Mouse (Mus musculus): ENCODE data around the gene D11Wsu47e.

D11Wsu47e gene

DNA sequence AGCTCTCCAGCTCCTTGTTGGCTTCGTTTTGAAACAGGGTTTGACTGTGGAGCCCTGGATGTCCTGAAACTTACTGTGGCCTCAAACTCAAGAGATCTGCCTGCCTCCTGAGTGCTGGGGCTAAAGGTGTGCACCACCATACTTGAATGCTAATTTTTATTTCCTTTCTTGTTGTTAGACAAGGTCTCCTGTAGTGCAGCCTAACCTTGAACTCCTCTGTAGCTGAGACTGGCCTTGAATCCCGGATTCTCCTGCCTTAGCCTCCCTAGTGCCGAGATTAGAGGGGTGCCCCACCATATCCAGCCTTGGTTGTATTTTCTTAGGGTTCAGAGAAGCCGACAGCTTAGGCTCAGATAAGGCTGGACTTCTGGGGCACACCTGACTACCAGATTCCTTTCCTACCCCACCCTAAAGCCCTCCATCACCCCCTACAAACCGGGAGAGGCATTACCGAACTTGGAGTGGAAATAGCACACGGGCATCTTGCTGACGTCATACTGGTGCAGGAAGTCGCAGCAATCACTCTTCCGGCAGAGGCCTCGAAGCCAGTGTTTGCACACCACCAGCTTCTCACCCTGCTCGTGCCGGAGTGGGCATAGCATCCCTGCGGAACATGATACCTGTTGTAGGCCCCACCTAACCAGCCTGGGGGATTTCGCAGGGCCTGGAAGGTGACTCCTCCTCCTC is 21.9 kb downstream of the D11Wsu47e start:
- no peak for DNase-seq (ENCODE audit: low spot score in 2 of 2)

DNA sequence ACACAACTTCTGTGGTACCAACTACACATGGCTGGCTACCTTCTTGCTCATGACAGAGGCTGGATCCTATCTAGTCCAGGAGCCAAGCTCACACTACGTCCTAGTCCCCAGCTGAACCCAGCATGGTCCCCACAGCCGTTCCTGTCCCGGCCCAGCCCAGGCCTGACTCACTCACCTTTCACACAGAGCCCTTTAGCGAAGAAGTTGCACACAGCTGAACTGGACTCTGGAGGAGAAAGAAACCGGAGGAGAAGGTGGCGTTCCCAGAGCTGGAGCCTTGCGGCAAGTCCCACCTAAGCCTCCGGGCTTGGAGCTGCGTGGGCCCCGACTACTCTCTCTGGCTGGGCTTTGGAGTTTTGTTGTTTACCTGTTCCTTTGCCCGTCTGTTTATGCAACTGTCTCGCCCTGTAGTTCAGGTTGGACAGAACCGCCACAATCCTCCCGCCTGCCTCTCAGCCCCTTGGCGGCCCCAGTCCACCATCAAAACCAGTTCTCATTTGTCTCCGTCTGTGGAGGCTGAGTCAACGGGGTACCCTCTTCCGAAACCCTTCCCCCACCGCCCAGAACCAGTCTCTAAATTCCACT is 24.5 kb downstream of the D11Wsu47e start:
- no peak for DNase-seq (ENCODE audit: low spot score in 2 of 2)

DNA sequence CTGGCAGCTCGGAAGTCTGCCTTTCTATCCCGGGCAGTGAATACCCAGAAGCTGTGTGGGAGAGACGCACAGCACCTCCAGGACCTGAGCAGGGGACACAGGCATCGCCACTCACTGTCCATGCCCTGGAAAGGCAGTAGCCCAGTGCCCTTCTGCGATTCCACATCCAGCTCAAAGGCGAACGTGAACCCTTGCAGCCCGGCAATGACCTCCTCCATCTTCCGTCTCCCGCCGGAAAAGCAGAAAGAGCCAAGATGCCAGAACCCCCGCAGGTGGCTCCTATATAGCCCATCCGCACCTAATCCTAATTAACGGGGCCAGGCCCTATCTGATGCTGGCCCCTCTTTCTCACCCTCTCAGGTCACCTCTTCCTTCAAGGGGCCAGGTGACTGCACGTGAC is 25.1 kb downstream of the D11Wsu47e start:
- no peak for DNase-seq (ENCODE audit: low spot score in 2 of 2)

DNA sequence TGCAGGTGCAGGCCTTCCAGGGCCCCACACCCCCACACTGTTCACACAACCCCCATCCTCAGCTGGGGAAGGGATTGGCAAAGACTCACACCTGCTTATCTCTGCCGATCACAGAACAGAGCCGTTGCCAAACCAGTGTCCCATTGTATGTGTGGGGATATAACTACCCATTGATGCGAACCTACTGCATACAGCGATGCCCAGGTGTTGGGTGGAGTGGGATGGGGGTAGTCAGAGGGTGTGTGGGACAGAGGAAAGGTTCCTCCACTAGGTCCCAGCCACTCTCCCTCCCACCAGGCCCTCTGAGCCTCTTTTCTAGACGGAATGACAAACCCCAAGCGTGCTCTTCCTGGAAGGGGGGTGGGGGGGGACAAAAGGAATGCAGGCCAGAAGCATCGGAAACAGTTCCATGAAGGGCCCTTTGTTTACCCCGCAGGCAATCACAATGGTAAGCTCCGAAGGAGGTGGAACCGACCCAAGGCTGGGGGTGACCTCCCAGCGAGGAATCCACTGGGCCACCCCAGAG is 25.6 kb downstream of the D11Wsu47e start, which contains the start of gene Cpsf4l:
Gene Cpsf4l, minus strand, starts transcription at position 287 of the 526 bp plus-strand sequence.
- no peak for DNase-seq (ENCODE audit: low spot score in 2 of 2)

DNA sequence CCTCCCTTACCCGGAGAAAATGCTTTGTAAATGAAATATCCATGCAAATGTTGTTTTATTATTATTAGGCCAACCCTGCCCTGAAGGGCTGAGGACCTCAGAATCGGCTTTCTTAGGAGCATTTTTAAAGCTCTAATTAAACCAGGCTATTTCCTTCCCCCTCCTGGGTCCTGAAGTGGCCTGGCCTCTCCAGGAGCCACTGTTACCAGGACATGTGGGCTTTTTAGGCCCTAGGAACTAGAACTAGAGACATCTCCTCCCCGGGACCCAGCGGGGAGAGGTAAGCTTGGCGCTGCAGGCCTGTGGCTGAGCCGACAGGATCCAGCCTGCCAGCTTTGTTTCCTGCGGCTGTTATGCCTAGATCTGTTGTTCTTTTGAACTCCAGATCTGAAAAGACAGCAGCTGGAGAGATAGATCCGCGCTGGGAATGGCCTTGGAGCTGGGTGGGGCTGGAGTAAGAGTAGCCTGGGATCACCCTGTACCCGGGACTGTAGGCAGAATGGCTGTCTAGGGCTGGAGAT is 26.1 kb downstream of the D11Wsu47e start:
- no peak for DNase-seq (ENCODE audit: low spot score in 2 of 2)

DNA sequence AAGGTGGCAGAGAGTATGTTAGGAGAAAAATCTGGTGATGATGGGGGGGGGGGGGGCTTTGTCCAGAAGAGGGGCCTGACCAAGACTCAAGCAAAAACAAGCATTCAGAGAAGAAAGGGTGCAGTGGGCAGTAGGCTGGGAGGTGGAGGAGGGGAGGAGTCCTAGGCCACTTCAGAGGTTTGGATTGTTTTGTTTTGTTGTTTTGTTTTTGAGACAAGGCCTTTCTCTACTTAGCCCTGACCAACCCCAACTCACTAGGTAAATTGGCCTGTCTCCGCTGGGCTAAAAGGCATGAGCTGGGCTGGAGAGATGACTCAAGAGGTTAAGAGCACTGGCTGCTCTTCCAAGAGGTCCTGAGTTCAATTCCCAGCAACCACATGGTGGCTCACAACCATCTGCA is 26.8 kb downstream of the D11Wsu47e start:
- no peak for DNase-seq (ENCODE audit: low spot score in 2 of 2)

DNA sequence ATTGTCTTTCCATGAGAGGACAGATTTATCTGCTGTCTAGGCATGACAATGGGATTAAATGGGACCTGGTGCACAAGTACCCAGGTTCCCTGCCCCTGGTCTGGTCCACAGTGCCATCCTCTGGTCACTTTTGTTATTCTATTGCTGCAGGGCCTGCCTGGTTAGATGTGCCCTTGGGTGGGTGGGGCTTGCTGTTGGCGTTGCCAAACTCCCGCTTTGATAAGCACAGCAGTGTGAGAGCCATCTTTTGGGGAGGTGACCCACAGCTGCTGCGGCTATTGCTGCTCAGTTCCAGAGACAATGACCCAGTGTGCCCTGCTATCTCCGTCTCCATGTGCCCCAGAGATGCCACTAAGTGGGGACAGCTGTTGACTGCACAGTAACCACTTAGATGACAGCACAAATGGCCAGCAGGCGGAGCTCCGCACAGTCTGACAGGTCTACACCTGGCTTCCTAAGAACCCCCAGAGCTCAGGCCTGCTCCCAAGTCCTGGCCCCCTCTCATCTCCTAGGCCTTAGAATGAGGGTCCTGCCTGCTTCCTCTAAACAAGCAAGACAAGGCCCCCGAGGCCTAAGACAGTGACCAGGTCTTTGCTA is 31.0 kb downstream of the D11Wsu47e start:
- DNase-seq (ENCODE audit: low spot score in 2 of 2): no peak

DNA sequence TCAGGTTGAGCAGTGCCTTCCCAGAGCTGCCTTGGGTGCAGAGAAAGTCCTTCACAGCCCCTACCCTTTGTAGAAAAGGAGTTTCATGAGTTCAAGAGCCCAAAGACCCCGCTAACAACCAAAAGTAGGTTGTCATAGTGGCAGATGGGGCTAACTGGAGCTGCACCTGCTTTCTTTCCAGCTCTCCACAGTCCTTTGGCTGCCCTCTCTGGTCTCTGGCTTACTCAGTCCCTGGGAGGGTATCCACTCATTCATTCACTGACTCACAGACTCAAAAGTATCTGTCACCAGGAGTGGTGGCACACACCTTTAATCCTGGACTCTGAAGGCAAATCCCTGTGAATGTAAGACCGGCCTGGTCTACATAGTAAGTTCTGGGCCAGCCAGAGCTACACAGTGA is 31.9 kb downstream of the D11Wsu47e start:
- no peak for DNase-seq (ENCODE audit: low spot score in 2 of 2)

DNA sequence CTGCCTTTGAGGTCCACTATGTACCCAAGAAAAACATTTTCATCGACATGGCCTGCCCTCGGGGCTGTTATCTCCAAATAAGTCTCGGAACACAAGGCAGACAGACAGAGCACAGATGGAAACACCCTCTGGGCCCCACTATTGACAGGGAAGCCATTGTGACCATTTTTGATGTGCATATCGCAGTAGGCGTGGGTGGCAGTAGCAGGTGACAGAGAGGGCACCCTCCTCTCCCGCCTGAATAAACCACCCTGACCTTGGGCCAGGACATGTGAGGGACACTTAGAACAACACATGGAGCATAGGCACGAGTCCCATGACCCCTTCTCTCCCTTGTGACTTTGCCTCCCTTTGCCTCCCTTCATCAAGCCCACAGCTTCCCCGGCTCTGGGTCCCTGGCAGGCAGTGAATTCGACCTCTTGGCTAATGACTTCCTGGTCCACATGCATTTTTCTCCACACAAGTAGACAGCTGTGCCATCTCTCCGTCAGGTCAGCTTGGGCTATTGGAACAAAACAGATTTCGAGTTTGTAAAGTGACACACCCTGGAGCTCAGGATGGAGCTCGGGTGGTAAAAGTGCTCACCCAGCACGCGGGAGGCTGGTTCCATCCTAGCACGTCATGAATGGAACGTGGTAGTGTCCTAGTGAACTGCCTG is 33.7 kb downstream of the D11Wsu47e start:
- no peak for DNase-seq (ENCODE audit: low spot score in 2 of 2)

DNA sequence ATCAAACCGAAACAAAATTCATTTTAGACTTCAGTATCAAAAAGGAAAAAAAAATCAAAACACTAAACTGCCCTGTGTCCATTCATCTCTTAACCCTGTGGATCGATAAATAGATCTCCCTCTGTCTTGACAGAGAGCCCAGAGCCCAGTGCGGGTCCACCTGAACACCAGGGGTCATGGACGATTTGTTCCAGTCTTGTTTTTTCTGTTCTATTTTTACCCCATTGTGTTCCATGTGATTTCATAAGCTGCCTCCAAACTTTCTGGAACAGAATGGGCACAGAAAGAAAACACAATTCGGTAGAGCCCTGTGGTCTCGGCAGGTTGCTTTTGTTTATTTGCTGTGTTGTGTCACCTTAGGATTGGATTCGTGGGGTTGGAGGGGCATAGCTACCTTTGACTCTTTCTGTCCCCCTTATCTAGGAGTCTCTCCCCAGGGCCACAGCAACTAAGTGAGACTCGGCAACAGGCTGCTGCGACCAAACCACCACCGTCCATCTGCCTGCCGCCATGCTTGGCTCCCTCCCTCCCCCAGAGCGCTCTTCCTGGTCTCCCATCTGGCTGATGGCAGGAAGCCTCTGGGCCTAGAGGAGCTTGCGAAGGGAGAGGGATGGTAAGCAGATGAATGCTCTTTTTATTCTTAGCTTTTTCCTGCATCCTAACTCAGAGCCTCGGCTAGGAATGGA is 38.3 kb downstream of the D11Wsu47e start:
- no peak for DNase-seq (ENCODE audit: low spot score in 2 of 2)

DNA sequence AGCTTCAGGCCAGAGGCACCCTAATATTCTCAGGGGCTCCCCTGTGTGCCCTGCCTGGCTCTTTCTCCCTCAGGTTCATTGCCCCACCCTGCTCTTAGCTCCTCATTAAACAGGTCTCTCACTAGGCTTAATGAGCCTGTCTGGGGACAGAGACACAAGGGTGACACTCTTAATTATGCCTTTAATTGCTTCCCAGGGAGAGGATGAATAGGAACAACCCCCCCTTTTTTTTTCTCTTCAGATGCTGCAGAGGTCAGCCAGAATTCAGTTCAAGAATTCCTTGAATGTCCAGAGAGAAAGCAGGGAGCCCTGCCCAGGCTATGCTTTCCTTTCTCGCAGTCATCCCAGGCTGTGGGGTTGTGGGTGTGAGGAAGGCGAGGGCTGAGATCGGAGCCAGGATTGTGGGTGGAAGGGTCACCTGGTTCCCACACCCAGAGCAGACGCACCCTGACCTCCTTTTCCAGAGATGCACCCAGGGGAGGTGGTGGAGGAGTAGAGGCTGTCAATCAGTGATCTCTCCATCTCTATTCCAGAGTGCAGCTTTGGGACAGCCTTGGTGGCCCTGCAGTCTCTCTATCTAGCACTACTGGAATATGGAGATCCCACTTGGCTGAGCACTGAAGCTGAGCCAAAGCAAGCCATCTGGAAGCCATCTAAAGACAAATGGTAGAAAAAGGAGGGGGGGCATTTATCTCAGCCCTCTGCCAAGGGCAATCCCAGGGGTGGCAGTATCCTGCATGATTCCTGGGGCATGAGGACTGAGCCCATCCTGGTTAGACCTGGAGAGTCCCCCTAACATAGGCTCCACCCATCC is 41.2 kb downstream of the D11Wsu47e start:
- no peak for DNase-seq (ENCODE audit: low spot score in 2 of 2)

DNA sequence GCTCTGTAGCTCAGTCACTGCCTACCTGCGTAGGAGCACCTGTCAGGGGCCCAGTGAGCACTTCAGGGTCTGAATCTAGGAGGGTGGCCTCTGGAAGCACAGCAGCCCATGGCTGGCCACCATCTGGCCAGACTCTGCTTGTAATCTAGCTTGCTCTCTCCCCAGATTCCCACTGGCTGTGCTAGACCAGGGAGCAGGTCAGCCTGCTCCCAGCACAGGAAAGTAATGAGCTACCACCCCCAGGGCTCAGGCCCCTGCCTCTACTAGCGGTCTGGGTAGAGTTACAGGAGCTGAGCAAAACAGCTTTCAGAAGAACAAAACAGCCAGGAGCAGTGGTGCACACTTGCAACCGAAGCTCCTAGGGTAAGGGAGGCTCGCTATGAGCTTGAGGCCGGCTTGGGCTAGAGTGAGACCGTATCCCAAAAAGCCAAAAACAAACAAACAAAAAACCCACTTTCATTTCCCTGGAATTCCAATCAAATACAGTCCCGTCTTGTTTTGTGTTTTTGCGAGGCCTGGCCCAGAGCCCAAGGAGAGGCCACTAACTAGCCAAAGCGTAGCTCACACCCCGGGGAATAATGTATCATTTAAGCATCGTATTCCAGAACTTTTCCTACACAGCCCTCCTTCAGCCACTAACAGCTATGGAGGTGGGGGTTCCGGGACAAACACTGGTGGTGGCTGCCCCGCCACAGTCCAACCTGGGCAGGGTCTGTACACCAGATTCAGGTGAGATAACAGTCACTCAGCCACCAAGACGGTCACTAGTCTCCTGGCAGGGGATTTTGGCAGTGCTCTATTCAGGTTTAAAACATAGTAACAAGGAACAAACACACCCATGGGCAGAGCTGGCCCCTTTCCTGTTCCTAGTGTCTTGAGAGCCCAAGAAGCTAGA is 43.0 kb downstream of the D11Wsu47e start:
- DNase-seq (ENCODE audit: low spot score in 2 of 2): no peak

DNA sequence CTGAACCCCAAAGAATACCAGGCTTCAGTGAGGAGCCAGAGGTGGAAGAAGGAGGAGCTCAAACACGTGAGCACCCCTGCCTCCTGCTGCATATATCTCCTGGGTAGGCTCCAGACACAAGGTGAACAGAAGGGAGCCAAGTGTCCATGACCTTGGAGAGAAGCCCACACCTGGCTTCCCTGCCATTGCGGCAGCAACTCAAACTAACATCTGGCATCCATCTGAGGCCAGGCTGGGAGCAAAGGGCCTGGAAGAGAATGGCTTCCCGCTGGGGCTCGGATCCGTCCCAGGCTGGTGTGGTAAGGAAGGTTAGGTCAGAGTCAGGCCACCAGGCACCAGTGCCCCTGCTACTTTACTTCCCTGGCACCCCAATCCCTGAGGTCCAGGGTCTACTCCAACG is 43.8 kb downstream of the D11Wsu47e start:
- DNase-seq (ENCODE audit: low spot score in 2 of 2): no peak

DNA sequence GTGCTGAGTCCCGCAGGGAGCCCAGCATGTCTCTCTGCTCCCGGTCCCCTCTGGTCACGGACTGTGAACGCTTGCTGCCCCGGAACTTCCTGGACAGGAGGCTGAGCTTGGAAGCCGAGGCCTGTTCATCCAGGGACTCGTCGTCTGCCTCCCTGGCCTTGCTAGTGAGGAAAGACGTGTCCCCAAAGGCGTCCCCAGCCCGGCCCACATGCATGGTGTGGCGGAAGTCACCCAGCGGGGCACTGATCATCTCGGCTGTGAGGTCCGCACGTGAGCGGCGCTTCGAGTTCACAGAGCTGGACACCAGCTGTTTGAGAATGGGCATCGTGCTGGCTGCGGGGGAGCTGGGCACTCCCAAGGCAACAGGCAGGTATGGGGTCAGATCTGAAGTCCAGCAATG is 45.0 kb downstream of the D11Wsu47e start:
- DNase-seq (ENCODE audit: low spot score in 2 of 2): no peak

DNA sequence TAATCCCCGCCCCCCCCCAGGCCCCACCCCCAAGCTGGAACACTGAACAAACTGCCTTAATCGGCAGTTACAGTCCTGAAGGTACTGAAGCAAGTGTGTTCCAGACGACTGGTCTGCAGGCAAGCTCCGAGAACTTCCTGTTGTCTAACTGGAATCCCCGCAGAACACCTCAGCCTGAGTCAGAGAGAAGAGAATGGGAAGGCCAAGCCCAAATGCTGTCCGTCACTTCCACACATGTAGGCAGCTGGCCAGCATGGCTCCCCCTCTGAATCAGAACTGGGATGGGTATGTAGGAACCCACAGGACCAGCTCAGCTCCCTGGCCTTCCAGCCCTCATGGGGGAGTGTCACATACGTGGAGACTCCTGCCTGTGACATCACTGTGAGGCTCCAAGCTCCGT is 45.7 kb downstream of the D11Wsu47e start:
- DNase-seq (ENCODE audit: low spot score in 2 of 2): no peak

DNA sequence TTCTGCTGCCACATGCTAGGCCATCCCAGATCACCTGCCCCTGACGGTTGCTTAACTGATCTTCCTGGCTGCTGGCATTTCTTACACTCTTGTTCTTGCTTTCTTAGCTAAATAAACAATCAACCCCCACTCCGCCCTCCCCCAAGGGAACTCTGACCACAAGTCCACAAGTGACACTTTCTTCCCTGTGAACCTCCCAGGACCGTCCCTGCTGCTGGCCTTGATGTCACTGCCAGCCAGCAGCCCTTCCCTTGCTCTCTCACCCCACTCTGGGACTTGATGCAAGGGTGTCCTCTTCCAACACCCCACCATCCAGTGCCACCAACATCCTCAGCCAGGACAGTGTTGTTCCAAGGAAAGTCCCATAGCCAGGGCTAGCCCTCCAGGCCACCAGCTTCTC is 46.7 kb downstream of the D11Wsu47e start:
- DNase-seq (ENCODE audit: low spot score in 2 of 2): no peak

DNA sequence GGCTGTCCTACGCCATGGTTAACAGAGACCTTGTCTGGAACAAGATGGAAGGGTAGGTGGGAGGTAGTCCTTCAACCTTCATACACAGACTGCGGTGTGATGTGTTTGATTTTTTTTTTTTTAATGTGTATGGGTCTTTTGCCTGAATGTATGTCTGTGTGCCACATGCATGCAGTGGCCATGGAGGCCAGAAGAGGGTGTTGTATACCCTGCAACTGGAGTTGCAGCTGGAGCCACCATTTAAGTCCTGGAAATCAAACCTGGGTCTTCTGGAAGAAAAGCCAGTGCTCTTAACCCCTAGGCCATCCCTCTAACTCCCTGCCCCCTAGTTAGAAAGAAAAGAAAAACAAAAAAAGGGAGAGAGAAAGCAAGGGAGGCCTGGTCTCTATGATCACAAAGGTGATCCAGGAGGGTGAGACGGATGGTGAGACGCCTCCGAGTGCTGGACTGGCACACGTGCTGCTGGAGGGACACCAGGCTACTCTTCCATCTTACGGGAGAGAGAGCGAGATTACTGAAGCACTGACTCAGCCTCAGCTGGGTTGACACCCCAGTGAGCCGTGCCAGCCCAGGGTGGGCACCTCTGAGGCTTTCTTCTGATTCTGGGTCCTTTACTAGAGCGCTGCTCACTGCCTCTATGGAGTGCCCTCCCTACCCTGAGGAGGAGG is 47.9 kb downstream of the D11Wsu47e start:
- no peak for DNase-seq (ENCODE audit: low spot score in 2 of 2)

DNA sequence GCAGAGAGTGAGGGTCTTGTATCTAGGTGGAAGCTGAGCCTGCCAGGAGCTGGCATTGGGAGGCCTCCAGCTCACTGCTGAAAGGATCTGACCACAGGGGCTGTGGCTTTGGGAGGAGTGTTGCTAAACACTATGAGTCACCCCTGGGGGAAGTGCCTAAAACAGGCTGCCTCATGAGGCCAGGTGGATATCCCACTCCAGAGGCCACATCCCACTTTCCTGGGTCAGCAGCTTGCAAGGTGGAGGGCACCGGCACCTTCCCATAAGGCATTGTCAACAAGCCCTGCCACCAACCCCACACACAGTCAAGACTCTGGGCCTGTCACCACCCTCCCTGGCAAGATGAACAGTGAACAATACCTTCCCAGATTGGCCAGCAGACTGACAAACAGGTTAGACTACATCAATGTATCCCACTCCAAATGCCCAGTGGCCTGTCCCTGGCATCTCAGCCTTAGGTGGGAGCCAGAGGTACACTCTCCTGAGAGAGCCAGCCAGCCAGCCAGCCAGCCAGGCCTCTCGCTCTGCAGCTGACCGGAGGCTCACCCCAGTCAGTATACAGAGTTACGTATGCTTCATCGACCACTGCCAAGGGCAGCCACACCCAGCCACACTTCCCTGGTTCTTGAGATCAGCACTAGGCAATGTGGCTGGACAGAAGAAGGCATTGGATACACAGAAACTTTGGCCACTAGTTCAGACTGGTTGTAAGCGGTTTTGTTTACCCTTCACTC is 49.6 kb downstream of the D11Wsu47e start:
- DNase-seq (ENCODE audit: low spot score in 2 of 2): no peak

DNA sequence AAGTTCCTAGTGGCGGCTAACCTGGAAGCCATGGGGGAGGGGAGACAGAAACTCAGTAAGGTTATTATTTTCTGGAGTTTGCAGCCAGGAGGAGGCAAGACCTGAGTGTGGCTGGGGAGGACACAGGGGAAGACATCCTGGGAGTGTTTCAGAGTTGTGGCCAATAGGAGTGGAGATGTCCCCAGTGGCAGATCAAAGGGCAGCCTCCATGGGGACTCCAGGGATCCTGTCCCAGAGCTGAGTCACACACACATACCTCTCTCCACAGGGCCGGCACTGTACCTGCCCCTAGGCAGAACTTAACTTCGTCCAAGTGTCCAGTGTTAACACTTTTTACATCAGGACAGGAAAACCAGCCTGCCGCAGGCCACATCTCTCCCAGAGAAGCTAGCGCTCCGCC is 50.9 kb downstream of the D11Wsu47e start:
- DNase-seq (ENCODE audit: low spot score in 2 of 2): no peak

Data from right cerebral cortex, postnatal 36 days (tissue).